Mouse (Mus musculus) olfactory bulb, adult 2 months (tissue): ENCODE data around the gene Fermt3.

Source experiments
- CTCF ChIP-seq: fragments of 200-500 bp; IDR thresholded peaks from 2 replicates; pipeline ENCODE4 v1.5.1; 2012; ENCODE audit warnings: low read depth, mild to moderate bottlenecking, low read length, moderate library complexity; ENCODE audit not compliant: insufficient read depth
- POLR2A ChIP-seq: fragments of 200-500 bp; IDR thresholded peaks from 2 replicates; pipeline ENCODE4 v1.6.1; 2012; ENCODE audit warnings: mild to moderate bottlenecking, low read depth, low read length, moderate library complexity; ENCODE audit not compliant: insufficient read depth

GRCm38 (mm10) chr19:7044706-7045105 lies 25.4 kb upstream of the Fermt3 start:
- no peak for TF ChIP-seq CTCF
- no peak for TF ChIP-seq POLR2A
